Mouse (Mus musculus): ENCODE results near the gene Hectd3.

Hectd3 gene

GRCm38 (mm10) chr4:117018327-117018726 lies 23.2 kb downstream of the Hectd3 start:
- DNase-seq: no peak

DNA sequence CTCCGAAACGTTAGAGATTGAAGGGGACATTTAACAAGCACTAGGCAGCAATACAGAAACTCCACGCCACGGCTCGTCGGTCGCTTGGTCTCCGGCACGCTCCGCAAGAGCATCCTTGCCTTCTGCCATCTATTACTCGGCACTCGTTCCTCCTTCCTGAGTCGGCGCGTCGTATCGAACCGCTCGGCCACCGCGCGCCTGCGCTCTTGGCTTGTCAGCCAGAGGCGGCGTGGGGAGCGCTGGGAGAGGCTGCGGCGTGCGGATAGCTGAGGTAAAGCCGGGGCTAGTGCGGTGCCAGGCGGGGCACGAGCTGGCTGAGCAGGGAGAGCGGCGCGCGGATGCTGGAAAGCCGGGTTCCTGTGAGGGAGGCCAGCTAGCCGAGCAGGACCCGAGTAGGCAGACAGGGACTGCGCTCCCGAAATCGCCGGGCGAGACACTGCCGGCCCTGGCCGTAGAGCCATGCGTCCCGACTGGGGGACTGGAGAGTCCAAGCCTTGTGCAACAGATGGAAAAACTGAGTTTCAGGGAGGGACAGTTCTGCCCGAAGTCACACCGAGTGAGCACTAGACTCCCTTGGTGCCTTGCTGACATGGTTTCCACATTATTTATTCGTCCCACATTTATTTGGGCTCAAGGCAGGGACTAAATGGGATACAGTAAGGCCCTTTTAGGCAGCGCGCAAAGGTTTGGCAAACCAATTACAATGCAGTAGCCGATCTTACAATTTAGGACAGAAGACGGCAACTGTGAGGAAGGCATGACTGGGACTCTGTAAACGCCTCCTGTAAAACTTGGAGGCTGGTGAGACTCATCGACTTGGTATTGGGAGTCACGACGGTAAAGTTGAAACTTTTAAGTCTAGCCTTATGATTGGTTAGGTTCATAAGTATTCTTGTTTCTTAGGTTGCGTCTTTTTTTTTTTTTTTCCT lies 24.4 kb downstream of the Hectd3 start, which contains the start of gene Eif2b3:
Eif2b3 (plus strand) TSS at position 197 of the 929 bp plus-strand sequence.
- DNase-seq: peak; percentile 98

GRCm38 (mm10) chr4:117023469-117023868 lies 28.4 kb downstream of the Hectd3 start:
- no peak for DNase-seq

DNA sequence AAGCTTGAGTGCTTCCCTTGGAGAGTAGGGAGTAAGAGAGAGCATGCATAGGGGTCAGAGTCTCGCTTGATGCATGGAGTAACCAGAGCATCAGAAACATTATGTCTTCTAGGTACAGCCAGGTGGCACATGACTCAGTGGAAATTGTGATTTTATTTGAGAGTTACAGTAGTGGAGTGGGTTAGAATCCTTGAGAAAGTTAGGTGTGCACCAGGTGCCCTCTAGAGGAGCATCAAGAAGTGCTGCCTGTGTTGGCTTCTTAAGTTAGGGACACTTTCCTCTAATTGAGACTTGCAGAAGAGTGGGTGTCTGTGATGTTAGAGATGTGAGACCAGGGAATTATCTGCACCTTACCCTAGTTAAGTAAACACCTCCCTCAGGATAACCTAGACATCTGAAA lies 36.0 kb downstream of the Hectd3 start:
- DNase-seq: no peak

- peak; percentile 49 for DNase-seq
Observed at GRCm38 (mm10) chr4:117039925-117040687, 45.0 kb downstream of the Hectd3 start.

GRCm38 (mm10) chr4:117040791-117041190 lies 45.7 kb downstream of the Hectd3 start:
- DNase-seq: no peak

DNA sequence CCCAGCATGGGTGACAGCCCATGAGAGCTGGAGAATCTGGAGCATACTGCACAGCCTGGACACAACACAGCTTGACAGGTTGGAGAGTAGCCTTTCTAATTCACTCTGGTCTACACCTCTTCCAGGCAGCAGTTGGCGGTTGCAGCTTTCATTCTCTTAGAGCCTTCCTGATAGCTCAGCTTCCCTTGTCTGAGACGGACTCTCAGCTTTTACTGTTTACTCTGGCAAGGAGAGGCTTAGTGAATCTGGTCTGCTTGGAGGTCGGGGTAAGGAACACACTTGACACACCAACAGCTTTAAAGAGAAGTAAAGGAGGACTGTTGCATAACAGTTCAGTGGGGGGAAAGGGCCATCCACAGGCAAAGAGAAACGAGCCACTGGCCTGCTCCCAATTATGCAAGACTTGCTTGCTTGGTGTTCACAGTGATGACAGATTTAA lies 46.2 kb downstream of the Hectd3 start:
- no peak for DNase-seq

GRCm38 (mm10) chr4:117048836-117049235 lies 53.7 kb downstream of the Hectd3 start:
- no peak for DNase-seq

DNA sequence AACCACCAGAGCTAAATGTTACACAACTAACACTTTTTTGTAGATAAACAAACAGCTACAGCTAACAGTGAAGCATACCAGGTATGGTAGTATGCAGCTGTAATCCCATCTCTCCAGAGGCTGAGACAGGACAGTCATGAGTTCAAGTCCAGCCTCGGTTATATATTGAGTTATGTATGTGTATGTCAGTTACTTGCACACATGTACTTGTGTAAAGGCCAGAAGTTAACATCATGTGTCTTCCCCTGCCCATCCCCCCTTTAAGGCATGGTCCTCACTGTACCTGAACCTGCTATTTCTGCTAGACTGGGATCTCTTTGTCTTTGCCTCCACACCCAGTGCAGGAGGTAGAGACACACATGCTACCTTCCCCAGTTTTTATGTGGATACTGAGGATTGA lies 54.4 kb downstream of the Hectd3 start:
- DNase-seq: no peak

DNA sequence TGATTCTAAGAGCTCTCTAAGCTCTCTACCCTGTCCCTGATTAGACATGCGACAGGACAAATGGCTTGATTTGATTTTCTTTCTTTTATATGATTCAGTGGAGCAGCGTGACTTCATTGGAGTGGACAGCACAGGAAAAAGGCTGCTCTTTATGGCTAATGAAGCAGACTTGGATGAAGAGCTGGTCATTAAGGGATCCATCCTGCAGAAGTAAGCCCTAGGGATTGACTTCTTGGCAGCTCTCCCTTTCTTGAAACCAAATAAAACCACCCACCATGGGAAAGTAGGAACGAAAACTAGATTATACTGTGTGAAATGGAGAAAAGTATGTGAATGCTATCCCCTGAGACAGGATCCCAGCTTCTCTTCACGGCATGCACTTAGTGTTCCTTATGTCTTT lies 57.5 kb downstream of the Hectd3 start:
- no peak for DNase-seq

GRCm38 (mm10) chr4:117053956-117054355 lies 58.8 kb downstream of the Hectd3 start:
- DNase-seq: no peak
